Mouse (Mus musculus) kidney, adult 2 months (tissue): ENCODE measurements around the gene Dnah1.

ENCODE experiments used
- CTCF ChIP-seq: fragments of 200-500 bp; conservative IDR thresholded peaks from 2 replicates; pipeline ENCODE4 v1.5.1; 2011; ENCODE audit warnings: low read depth, mild to moderate bottlenecking, control low read depth, low read length, moderate library complexity, mixed read lengths; ENCODE audit not compliant: insufficient read depth, insufficient read length
- POLR2A ChIP-seq: fragments of 200-500 bp; IDR thresholded peaks from one replicate; pipeline ENCODE4 v1.6.1; 2011; ENCODE audit warnings: low read depth, low read length, control low read depth

DNA sequence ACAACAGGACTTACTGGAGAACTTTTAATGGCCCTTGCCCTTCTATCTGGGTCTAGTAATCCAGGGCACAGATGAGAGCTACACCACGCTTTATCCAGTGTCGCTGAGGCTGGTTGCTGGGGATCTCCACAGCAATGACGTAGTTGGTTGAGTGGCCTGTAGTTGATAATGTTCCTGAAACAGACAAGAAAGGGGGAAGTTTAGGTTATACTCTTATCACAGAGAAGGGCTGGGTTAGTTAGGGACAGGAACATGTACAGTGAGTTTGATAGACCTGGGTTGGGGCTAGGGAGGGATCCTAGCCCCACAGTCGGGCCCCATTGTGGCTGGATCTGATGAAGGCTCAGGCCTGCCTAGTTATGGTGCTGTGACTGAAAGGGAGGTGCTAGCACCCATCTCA, 63.3 kb downstream of the Dnah1 start:
- no peak for TF ChIP-seq POLR2A
- no peak for TF ChIP-seq CTCF
